Mouse (Mus musculus): Measurements from ENCODE around the gene Hip1r. TPM values are rescaled to one million over a fixed set of nuclear protein-coding genes. Genes with fewer than 3 reads are reported as not detected.

Gene Hip1r
- polyA plus RNA-seq, 1 experiment from 2014 or later = 28.4 TPM

DNA sequence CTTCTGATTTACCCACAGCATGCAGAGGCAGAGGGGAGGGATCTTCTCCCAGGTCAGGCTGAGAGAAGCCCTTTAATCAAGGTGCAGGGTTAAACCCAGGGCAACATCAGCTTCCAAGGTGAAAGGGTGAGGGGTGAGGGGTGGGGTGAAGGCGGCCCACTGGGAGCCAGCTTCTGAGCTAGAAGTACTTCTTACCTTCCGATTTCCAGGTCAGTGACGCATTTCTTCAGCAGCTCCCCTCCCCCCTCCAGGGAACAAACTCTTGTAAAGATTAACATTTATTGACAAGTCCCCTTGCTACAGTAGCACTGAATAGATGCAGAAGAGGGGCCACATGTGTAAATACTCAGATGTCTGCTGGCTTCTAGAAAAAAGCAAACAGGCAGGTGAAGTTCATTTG is 3.8 kb downstream of the Hip1r start:
- H3K36me3 ChIP-seq (ENCODE audit: insufficient read depth, low read length) = no peaks in the 10 kb centered on the region
- no peak for ATAC-seq (replicated peaks; ENCODE audit: low FRiP score, low read depth)
- peak overlapping the region; percentile 86; the same call in 1 of the 2 replicates for H3K27ac ChIP-seq
- no peak overlapping the region for H3K4me3 ChIP-seq (replicated peaks; ENCODE audit: low read depth, low read length)
- 29% methylated on average over 3 of the region's 3 CpGs for WGBS
- H3K4me1 ChIP-seq (replicated peaks; ENCODE audit: insufficient read depth, low read length) = peaks cover 23% of the 10 kb centered on the region; the same call in 1 of the 2 replicates
- H3K27me3 ChIP-seq (ENCODE audit: insufficient read depth, low read length) = no peaks in the 10 kb centered on the region
- H3K9me3 ChIP-seq (replicated peaks; ENCODE audit: low read length) = no peaks in the 10 kb centered on the region
- no peak for TF ChIP-seq CTCF (IDR thresholded peaks at IDR 0.05; ENCODE audit: low read depth)
- H3K9ac ChIP-seq (ENCODE audit: low read depth, low read length) = no peak overlapping the region
- no peak for DNase-seq (ENCODE audit: low spot score)
- no peak overlapping the region for H3K4me2 ChIP-seq (ENCODE audit: low read length)

DNA sequence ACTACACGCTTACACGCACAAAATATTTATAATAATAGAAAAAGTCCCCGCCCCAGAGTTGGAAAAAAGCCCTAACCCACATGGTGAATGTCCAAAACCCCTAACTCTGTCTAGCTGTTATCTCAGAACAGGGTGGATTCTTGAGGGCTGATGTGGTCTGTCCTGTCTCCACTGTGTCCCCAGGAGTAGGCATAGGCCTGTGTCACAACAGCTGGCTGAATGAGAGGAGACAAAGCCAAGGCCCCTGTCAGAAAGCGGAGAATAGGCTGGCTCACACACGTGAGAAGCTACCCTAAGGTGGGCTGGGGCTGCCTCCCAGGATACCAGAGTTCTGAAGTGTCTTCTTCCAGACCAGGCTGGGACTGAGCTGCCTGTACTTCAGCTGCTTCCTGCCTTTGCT is 4.7 kb downstream of the Hip1r start:
- Histone ChIP-seq H3K27me3 (ENCODE audit: insufficient read depth, low read length) (no peaks in the 10 kb centered on the region), H3K36me3 (ENCODE audit: insufficient read depth, low read length) (no peaks in the 10 kb centered on the region), H3K27ac (no peak overlapping the region), H3K9me3 (replicated peaks; ENCODE audit: low read length) (no peaks in the 10 kb centered on the region), H3K9ac (ENCODE audit: low read depth, low read length) (no peak overlapping the region), H3K4me2 (ENCODE audit: low read length) (no peak overlapping the region), H3K4me1 (replicated peaks; ENCODE audit: insufficient read depth, low read length) (peaks cover 22% of the 10 kb centered on the region; the same call in 1 of the 2 replicates), H3K4me3 (replicated peaks; ENCODE audit: low read depth, low read length) (no peak overlapping the region)
- DNase-seq (ENCODE audit: low spot score) = no peak
- no peak for ATAC-seq (replicated peaks; ENCODE audit: low FRiP score, low read depth)
- no peak for TF ChIP-seq CTCF (IDR thresholded peaks at IDR 0.05; ENCODE audit: low read depth)
- 87% methylated on average over 5 of the region's 5 CpGs for WGBS

DNA sequence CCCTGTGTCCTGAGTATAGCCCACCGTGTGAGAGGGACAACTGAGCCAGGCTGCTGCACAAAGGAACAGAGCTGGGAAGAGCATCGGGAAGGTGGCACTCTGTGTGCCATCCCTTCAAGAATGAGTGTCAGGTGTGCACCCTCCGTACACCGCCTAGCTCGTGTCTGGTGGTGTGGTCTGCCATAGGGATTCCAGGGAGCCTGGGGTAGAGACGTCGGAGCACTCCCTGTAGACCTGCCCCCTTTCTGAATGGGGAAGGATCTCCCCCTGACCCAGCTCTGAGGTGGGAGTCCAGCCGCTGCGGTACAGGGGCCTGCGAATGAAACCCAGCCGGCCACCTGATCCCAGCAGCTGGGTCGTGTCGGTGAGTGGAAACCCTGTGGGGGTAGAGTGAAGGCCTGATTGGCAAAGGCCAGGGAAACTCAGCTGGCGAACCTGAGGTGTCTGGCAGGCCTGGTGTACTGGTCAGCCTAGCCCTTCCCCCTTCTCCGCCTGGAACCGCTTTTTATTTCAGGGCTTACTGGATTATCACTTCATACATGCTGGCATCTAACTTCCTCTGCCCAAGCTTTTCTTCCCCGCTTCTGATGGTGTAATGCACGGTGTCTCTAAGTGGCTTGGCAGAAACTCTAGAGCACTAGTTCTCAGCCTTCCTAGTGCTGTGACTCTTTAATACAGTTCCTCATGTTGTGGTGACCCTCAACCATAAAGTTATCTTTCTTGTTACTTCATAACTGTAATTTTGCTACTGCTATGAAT is 6.0 kb downstream of the Hip1r start:
- H3K4me2 ChIP-seq (ENCODE audit: low read length) = no peak overlapping the region
- ATAC-seq (replicated peaks; ENCODE audit: low FRiP score, low read depth) (no peak; the same call in 1 of the 2 replicates), DNase-seq (ENCODE audit: low spot score) (no peak)
- H3K27ac ChIP-seq = peak overlapping the region; percentile 36
- no peak for TF ChIP-seq CTCF (IDR thresholded peaks at IDR 0.05; ENCODE audit: low read depth)
- WGBS = 52% methylated on average over 18 of the region's 18 CpGs
- H3K4me1 ChIP-seq (replicated peaks; ENCODE audit: insufficient read depth, low read length) = peaks cover 20% of the 10 kb centered on the region; the same call in 1 of the 2 replicates
- no peak overlapping the region for H3K4me3 ChIP-seq (replicated peaks; ENCODE audit: low read depth, low read length)
- no peaks in the 10 kb centered on the region for H3K9me3 ChIP-seq (replicated peaks; ENCODE audit: low read length)
- H3K9ac ChIP-seq (ENCODE audit: low read depth, low read length) = no peak overlapping the region
- H3K36me3 ChIP-seq (ENCODE audit: insufficient read depth, low read length) = no peaks in the 10 kb centered on the region
- H3K27me3 ChIP-seq (ENCODE audit: insufficient read depth, low read length) = no peaks in the 10 kb centered on the region

DNA sequence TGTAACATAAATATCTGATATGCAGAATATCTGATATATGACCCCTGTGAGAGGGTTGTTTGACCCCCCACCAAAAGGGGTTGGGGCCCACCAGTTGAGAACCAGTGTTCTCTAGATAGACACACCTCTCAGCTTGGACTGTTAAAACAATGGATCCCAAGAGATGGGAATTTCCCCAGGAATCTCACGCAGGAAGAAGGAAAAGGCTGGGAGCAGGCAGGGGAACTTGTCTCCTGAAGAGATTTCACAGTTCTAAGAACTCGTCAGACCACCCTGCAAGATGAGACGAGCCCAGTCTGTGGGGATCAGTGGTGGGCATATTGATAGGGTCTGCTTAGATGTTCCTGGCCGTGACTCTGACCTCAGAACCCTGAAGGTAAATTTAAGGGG is 6.5 kb downstream of the Hip1r start:
- Histone ChIP-seq H3K9ac (ENCODE audit: low read depth, low read length) (no peak overlapping the region), H3K4me1 (replicated peaks; ENCODE audit: insufficient read depth, low read length) (peaks cover 20% of the 10 kb centered on the region; the same call in 1 of the 2 replicates), H3K27ac (0 out of 2 replicates have a peak overlapping the region, but pooled peaks have one; percentile 13), H3K36me3 (ENCODE audit: insufficient read depth, low read length) (no peaks in the 10 kb centered on the region), H3K9me3 (replicated peaks; ENCODE audit: low read length) (no peaks in the 10 kb centered on the region), H3K4me3 (replicated peaks; ENCODE audit: low read depth, low read length) (no peak overlapping the region), H3K27me3 (ENCODE audit: insufficient read depth, low read length) (no peaks in the 10 kb centered on the region), H3K4me2 (ENCODE audit: low read length) (no peak overlapping the region)
- 61% methylated on average over 4 of the region's 4 CpGs for WGBS
- DNase-seq (ENCODE audit: low spot score) = no peak
- TF ChIP-seq CTCF (IDR thresholded peaks at IDR 0.05; ENCODE audit: low read depth) = no peak
- ATAC-seq (replicated peaks; ENCODE audit: low FRiP score, low read depth) = no peak

DNA sequence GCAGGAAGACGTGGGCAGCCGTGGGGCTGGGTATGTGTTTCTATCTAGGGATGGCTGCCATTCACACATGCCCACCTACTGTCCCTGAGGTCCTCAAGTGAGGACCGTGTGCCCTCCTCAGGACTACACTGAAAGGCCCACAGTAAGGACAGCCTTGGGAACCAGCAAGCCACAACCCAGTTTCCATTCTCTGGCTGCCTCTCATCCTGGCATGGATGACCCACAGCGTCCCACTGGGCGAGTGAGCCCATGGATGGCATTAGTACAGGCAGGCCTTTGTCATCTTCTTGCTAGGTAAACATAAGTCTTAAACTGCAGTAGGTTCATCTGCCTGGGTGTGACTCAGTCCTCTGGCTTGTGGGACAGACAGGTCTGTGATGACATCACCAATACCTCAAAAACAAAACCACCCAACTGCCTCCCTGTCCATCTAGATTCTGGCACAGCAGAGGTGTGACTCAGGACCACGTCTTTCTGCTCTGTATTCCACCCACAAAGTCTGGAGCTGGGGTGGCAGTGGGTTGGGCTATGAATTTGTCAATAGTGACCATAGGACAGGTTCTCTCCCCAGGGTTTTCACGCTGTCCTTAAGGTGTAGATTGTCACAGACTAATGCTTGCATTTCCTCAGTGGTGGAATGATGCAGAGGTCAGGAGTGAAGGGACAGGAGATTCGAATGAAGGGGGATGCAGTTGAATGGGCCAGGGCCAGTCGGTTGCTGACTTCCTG is 7.3 kb downstream of the Hip1r start:
- Histone ChIP-seq H3K27ac (0 out of 2 replicates have a peak overlapping the region, but pooled peaks have one; percentile 13), H3K9ac (ENCODE audit: low read depth, low read length) (no peak overlapping the region), H3K4me3 (replicated peaks; ENCODE audit: low read depth, low read length) (no peak overlapping the region), H3K4me2 (ENCODE audit: low read length) (no peak overlapping the region), H3K36me3 (ENCODE audit: insufficient read depth, low read length) (no peaks in the 10 kb centered on the region), H3K27me3 (ENCODE audit: insufficient read depth, low read length) (no peaks in the 10 kb centered on the region), H3K9me3 (replicated peaks; ENCODE audit: low read length) (no peaks in the 10 kb centered on the region), H3K4me1 (replicated peaks; ENCODE audit: insufficient read depth, low read length) (peaks cover 20% of the 10 kb centered on the region; the same call in 1 of the 2 replicates)
- DNase-seq (ENCODE audit: low spot score) = no peak
- TF ChIP-seq CTCF (IDR thresholded peaks at IDR 0.05; ENCODE audit: low read depth) = no peak
- 70% methylated on average over 9 of the region's 9 CpGs for WGBS
- no peak for ATAC-seq (replicated peaks; ENCODE audit: low FRiP score, low read depth)

DNA sequence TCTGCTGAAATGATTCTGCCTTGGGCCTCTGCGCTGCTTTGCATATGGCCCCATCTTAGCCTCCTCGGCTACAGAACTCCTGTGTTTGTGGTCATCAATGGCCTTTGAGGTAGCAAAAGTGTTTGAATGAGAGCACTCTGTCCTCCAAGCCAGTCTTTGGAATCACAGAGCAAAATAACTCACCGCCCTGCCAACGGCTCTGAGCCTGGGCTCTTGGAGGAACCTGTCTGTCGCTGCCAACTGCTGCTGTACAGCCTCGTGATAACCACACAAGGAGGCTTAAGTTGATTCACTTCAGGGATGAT is 7.8 kb downstream of the Hip1r start:
- peaks cover 15% of the 10 kb centered on the region; the same call in 1 of the 2 replicates for H3K4me1 ChIP-seq (replicated peaks; ENCODE audit: insufficient read depth, low read length)
- DNase-seq (ENCODE audit: low spot score) = no peak

More for the DNA sequence above, 7.8 kb downstream of the Hip1r start:
- H3K9me3 ChIP-seq (replicated peaks; ENCODE audit: low read length) = no peaks in the 10 kb centered on the region
- TF ChIP-seq CTCF (IDR thresholded peaks at IDR 0.05; ENCODE audit: low read depth) = no peak
- no peak overlapping the region for H3K4me2 ChIP-seq (ENCODE audit: low read length)
- no peak overlapping the region for H3K4me3 ChIP-seq (replicated peaks; ENCODE audit: low read depth, low read length)
- H3K27me3 ChIP-seq (ENCODE audit: insufficient read depth, low read length) = no peaks in the 10 kb centered on the region
- H3K9ac ChIP-seq (ENCODE audit: low read depth, low read length) = no peak overlapping the region
- H3K27ac ChIP-seq = no peak overlapping the region
- H3K36me3 ChIP-seq (ENCODE audit: insufficient read depth, low read length) = no peaks in the 10 kb centered on the region
- no peak for ATAC-seq (replicated peaks; ENCODE audit: low FRiP score, low read depth)
- 74% methylated on average over 6 of the region's 6 CpGs for WGBS

All from kidney, postnatal 0 days (tissue).